Mouse (Mus musculus) cortical plate, adult 2 months (tissue): ENCODE results near the gene Myom3.
"Not testable (repeated sequence)": the region's sequence is repeated elsewhere in the genome, so short reads cannot be mapped to it uniquely, and the experiment has no call there.

Source experiments
- CTCF ChIP-seq: fragments of 200-500 bp; IDR thresholded peaks from 2 replicates; pipeline ENCODE4 v1.5.1; 2011; ENCODE audit warnings: mild to moderate bottlenecking, control low read depth, low read length; ENCODE audit not compliant: insufficient read depth; ENCODE audit errors: extremely low read depth
- POLR2A ChIP-seq: fragments of 200-500 bp; IDR thresholded peaks from 2 replicates; pipeline ENCODE4 v1.6.1; 2011; ENCODE audit warnings: mild to moderate bottlenecking, low read length, control low read depth; ENCODE audit not compliant: insufficient read depth; ENCODE audit errors: extremely low read depth

GRCm38 (mm10) chr4:135716438-135716837, 43.1 kb upstream of the Myom3 start:
- not testable (repeated sequence) for TF ChIP-seq CTCF, POLR2A
